Mouse (Mus musculus) testis, adult 2 months (tissue): ENCODE measurements around the gene Rap1gap.

Experiments
- CTCF ChIP-seq: fragments of 200-500 bp; IDR thresholded peaks from 2 replicates; pipeline ENCODE4 v1.5.1; 2012; ENCODE audit warnings: low read depth, mild to moderate bottlenecking, inconsistent platforms, low read length, moderate library complexity; ENCODE audit not compliant: control insufficient read depth, insufficient read depth, insufficient replicate concordance
- POLR2A ChIP-seq: fragments of 200-500 bp; IDR thresholded peaks from 2 replicates; pipeline ENCODE4 v1.6.1; 2012; ENCODE audit warnings: low read depth, mild to moderate bottlenecking, inconsistent platforms, low read length, moderate library complexity; ENCODE audit not compliant: control insufficient read depth

GRCm38 (mm10) chr4:137751310-137751709 is 86.8 kb downstream of the Rap1gap start:
- TF ChIP-seq CTCF (no peak), POLR2A (no peak)
